In the genomic region with DNA sequence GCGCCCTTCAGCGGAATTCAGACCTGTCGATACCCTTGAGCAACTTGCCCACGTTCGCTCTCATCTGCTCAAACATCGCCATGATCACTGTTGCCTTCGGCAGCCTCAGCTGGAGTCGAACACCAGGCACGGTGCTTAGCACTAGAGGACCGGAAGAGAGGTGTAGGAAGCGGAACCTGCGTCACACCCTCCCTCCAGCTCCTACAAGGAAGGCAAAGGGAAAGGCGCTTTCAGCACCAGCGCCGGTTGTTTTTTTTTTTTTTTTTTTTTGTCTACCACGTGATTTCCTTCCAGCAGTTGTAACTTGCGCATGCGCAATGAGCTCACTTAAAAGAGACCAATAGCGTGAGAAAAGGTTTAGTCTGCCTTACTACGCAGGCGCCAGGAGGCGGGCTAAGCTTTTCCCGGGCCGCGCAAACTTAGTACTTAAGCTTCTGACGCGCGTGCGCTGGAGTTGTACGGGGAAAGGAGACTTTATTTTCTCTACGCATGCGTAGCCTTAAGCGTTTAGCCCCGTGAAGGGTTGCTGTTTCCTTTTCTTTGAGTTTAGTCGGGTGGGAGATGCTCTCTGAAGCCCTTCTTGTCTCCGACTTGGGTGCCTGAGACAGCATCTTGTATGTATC, we compare ENCODE assay signal across 8 mouse cellular contexts. TPM values are rescaled to one million over a fixed set of nuclear protein-coding genes. Genes with fewer than 3 reads are reported as not detected.
DNase-seq lines count a peak whose midpoint lies in the region; ATAC-seq and TF ChIP-seq lines count a peak whose summit lies in the region.

A gene (minus strand): TSS at position 214 of the 623 bp plus-strand sequence.
A gene (plus strand): TSS at position 400 of the 623 bp plus-strand sequence.

- DNase-seq in CD4-positive helper T cell, adult 2 months (ENCODE audit: low read depth, low spot score): peak; percentile 100
- DNase-seq in brain, embryonic 18.5 days (ENCODE audit: low read depth, low spot score): peak; percentile 99
- DNase-seq in kidney, postnatal 0 days (ENCODE audit: low spot score): peak; percentile 100
- DNase-seq in liver, embryonic 11.5 days (ENCODE audit: low spot score): peak; percentile 88
- DNase-seq in naive thymus-derived CD4-positive, alpha-beta T cell, adult 2 months (ENCODE audit: low read depth): peak; percentile 100

- peak; percentile 89 for ATAC-seq in erythroid progenitor cell, adult 5-6 weeks (replicated peaks; ENCODE audit: low FRiP score, poor library complexity, severe bottlenecking)
- peak; percentile 92 for ATAC-seq in heart, embryonic 12.5 days (ENCODE audit: insufficient number of reproducible peaks, low FRiP score)
- peak; percentile 93 for ATAC-seq in kidney, postnatal 0 days (replicated peaks; ENCODE audit: low FRiP score, low read depth)
- peak; percentile 92 for ATAC-seq in liver, embryonic 11.5 days (replicated peaks; ENCODE audit: low FRiP score)
- peak; percentile 92 for ATAC-seq in stomach, embryonic 14.5 days (ENCODE audit: insufficient number of reproducible peaks, insufficient read depth, low FRiP score, low read depth)

- peaks cover 18% of the 10 kb centered on the region for H3K4me1 ChIP-seq in heart, embryonic 12.5 days (replicated peaks)
- peaks cover 6% of the 10 kb centered on the region for H3K4me1 ChIP-seq in kidney, postnatal 0 days (replicated peaks; ENCODE audit: insufficient read depth, low read length)
- peaks cover 18% of the 10 kb centered on the region for H3K4me1 ChIP-seq in liver, embryonic 11.5 days (replicated peaks; ENCODE audit: control insufficient read depth, insufficient read depth, low read length)
- H3K4me1 ChIP-seq in stomach, embryonic 14.5 days (ENCODE audit: control insufficient read depth, insufficient read depth, low read length): peaks cover 7% of the 10 kb centered on the region; the same call in 1 of the 2 replicates

- under 1% methylated on average over 36 of the region's 36 CpGs for WGBS in heart, embryonic 12.5 days
- under 1% methylated on average over 34 of the region's 36 CpGs for WGBS in kidney, postnatal 0 days
- under 1% methylated on average over 36 of the region's 36 CpGs for WGBS in liver, embryonic 11.5 days
- WGBS in stomach, embryonic 14.5 days: under 1% methylated on average over 36 of the region's 36 CpGs

- peak within 1 kb of the TSS; percentile 94 for H3K4me2 ChIP-seq in heart, embryonic 12.5 days
- peak within 1 kb of the TSS; percentile 84 for H3K4me2 ChIP-seq in kidney, postnatal 0 days (ENCODE audit: low read length)
- peak within 1 kb of the TSS; percentile 97 for H3K4me2 ChIP-seq in liver, embryonic 11.5 days
- peak within 1 kb of the TSS; percentile 91 for H3K4me2 ChIP-seq in stomach, embryonic 14.5 days (replicated peaks; ENCODE audit: low read depth, low read length)

- TF ChIP-seq CTCF in kidney, postnatal 0 days (IDR thresholded peaks at IDR 0.05; ENCODE audit: low read depth): peak; percentile 42

- peak within 1 kb of the TSS; percentile 67 for H3K27ac ChIP-seq in heart, embryonic 12.5 days (ENCODE audit: poor library complexity, severe bottlenecking)
- H3K27ac ChIP-seq in kidney, postnatal 0 days: peak within 1 kb of the TSS; percentile 95
- H3K27ac ChIP-seq in liver, embryonic 11.5 days (ENCODE audit: low read depth, low read length): peak within 1 kb of the TSS; percentile 95
- peak within 1 kb of the TSS; percentile 87 for H3K27ac ChIP-seq in stomach, embryonic 14.5 days (ENCODE audit: low read length)

- H3K36me3 ChIP-seq in heart, embryonic 12.5 days: peaks cover 31% of the 10 kb centered on the region
- peaks cover 25% of the 10 kb centered on the region for H3K36me3 ChIP-seq in kidney, postnatal 0 days (ENCODE audit: insufficient read depth, low read length)
- peaks cover 29% of the 10 kb centered on the region for H3K36me3 ChIP-seq in liver, embryonic 11.5 days (ENCODE audit: control insufficient read depth, insufficient read depth, low read length)
- H3K36me3 ChIP-seq in stomach, embryonic 14.5 days (ENCODE audit: control insufficient read depth, insufficient read depth, low read length): peaks cover 24% of the 10 kb centered on the region

- no peaks in the 10 kb centered on the region for H3K27me3 ChIP-seq in heart, embryonic 12.5 days (replicated peaks)
- no peaks in the 10 kb centered on the region for H3K27me3 ChIP-seq in kidney, postnatal 0 days (ENCODE audit: insufficient read depth, low read length)
- no peaks in the 10 kb centered on the region for H3K27me3 ChIP-seq in liver, embryonic 11.5 days (replicated peaks; ENCODE audit: control insufficient read depth, insufficient read depth, low read length)
- no peaks in the 10 kb centered on the region for H3K27me3 ChIP-seq in stomach, embryonic 14.5 days (ENCODE audit: control insufficient read depth, insufficient read depth, low read length)

- peak within 1 kb of the TSS; percentile 66 for H3K4me3 ChIP-seq in heart, embryonic 12.5 days
- peak within 1 kb of the TSS; percentile 68 for H3K4me3 ChIP-seq in kidney, postnatal 0 days (replicated peaks; ENCODE audit: low read depth, low read length)
- peak within 1 kb of the TSS; percentile 91 for H3K4me3 ChIP-seq in liver, embryonic 11.5 days (ENCODE audit: low read depth, low read length)
- H3K4me3 ChIP-seq in stomach, embryonic 14.5 days (ENCODE audit: low read depth, low read length): peak within 1 kb of the TSS; percentile 87

- H3K9ac ChIP-seq in heart, embryonic 12.5 days: peak within 1 kb of the TSS; percentile 82
- H3K9ac ChIP-seq in kidney, postnatal 0 days (ENCODE audit: low read depth, low read length): peak within 1 kb of the TSS; percentile 69
- peak within 1 kb of the TSS; percentile 86 for H3K9ac ChIP-seq in liver, embryonic 11.5 days (ENCODE audit: low read depth, low read length)
- H3K9ac ChIP-seq in stomach, embryonic 14.5 days (replicated peaks; ENCODE audit: low read depth, low read length): peak within 1 kb of the TSS; percentile 71

- H3K9me3 ChIP-seq in heart, embryonic 12.5 days (replicated peaks): no peaks in the 10 kb centered on the region
- H3K9me3 ChIP-seq in kidney, postnatal 0 days (replicated peaks; ENCODE audit: low read length): no peaks in the 10 kb centered on the region
- no peaks in the 10 kb centered on the region for H3K9me3 ChIP-seq in liver, embryonic 11.5 days (ENCODE audit: control insufficient read depth, low read length)
- no peaks in the 10 kb centered on the region for H3K9me3 ChIP-seq in stomach, embryonic 14.5 days (ENCODE audit: control insufficient read depth, low read depth, low read length)

RNA-seq across cellular contexts. Expression of the first gene that starts in this region (rescaled TPM):
- 83.8 and 161 TPM in 2 replicates for total RNA-seq in erythroid progenitor cell, adult 5-6 weeks (2015; ENCODE audit: low replicate concordance)
- total RNA-seq in erythroid progenitor cell, adult 5-6 weeks (2017; ENCODE audit: low replicate concordance): 81.5 and 115 TPM in 2 replicates
- polyA plus RNA-seq in heart, embryonic 12.5 days (2016; fragmentation: Nextera tagmentation; extraction: Ambion mirVana): 254 and 255 TPM in 2 replicates
- polyA plus RNA-seq in kidney, postnatal 0 days (2015; fragmentation: Nextera tagmentation; extraction: Ambion mirVana): 467 and 479 TPM in 2 replicates
- polyA plus RNA-seq in liver, embryonic 11.5 days (2014; fragmentation: Nextera tagmentation; extraction: Ambion mirVana): 421 and 425 TPM in 2 replicates
- 413 and 444 TPM in 2 replicates for polyA plus RNA-seq in stomach, embryonic 14.5 days (2014; fragmentation: Nextera tagmentation; extraction: Ambion mirVana)

RNA-seq across cellular contexts. Expression of the second gene that starts in this region (rescaled TPM):
- 13.0 and 23.1 TPM in 2 replicates for total RNA-seq in erythroid progenitor cell, adult 5-6 weeks (2015; ENCODE audit: low replicate concordance)
- total RNA-seq in erythroid progenitor cell, adult 5-6 weeks (2017; ENCODE audit: low replicate concordance): 7.3 and 7.9 TPM in 2 replicates
- polyA plus RNA-seq in heart, embryonic 12.5 days (2016; fragmentation: Nextera tagmentation; extraction: Ambion mirVana): 5.8 and 6.5 TPM in 2 replicates
- 7.6 and 9.5 TPM in 2 replicates for polyA plus RNA-seq in kidney, postnatal 0 days (2015; fragmentation: Nextera tagmentation; extraction: Ambion mirVana)
- 50.7 and 53.2 TPM in 2 replicates for polyA plus RNA-seq in liver, embryonic 11.5 days (2014; fragmentation: Nextera tagmentation; extraction: Ambion mirVana)
- 8.5 and 11.3 TPM in 2 replicates for polyA plus RNA-seq in stomach, embryonic 14.5 days (2014; fragmentation: Nextera tagmentation; extraction: Ambion mirVana)

Comparison
In these comparisons a context has a peak if more than half of its experiments do, and no peak if none do; other contexts are left out.
1. Peak in every context shown above with its lines: DNase-seq, ATAC-seq, H3K4me3 ChIP-seq and H3K27ac ChIP-seq.